Mouse (Mus musculus) ES-E14 (cell line): ENCODE results near the gene Zfp553.

ENCODE experiments used
- HCFC1 ChIP-seq: IDR thresholded peaks from 2 replicates; pipeline ENCODE4 v1.6.1; 2012; ENCODE audit warnings: low read length, inconsistent platforms, borderline replicate concordance; ENCODE audit not compliant: insufficient read depth
- MAFK ChIP-seq: IDR thresholded peaks from 2 replicates; pipeline ENCODE4 v1.6.1; 2014; ENCODE audit warnings: mild to moderate bottlenecking, low read depth, low read length, inconsistent platforms; ENCODE audit not compliant: insufficient read depth
- ZC3H11A ChIP-seq: IDR thresholded peaks from 2 replicates; pipeline ENCODE4 v1.6.1; 2012; ENCODE audit warnings: low read depth, mild to moderate bottlenecking, inconsistent platforms, low read length, borderline replicate concordance
- ZNF384 ChIP-seq: IDR thresholded peaks from 2 replicates; pipeline ENCODE4 v1.6.1; 2012; ENCODE audit warnings: low read depth, low read length, inconsistent platforms

DNA sequence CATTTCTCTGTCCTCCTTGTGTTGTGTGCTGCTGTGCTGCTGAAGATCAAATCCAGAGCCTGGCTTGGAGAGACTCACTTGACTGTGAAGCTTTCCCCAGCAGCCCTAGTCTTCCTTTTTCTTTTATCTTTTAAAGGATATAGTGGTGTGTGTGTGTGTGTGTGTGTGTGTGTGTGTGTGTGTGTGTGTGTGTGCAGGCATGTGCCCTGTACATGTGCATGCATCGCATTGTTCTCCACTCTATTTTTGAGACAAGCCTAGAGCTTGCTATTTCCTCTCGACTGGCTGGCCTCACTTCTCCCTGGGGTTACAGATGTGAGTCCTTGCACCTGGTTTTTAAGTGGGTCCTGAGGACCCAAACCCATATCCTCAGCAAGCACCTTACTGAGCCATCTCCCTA lies 49.3 kb downstream of the Zfp553 start:
- no peak for TF ChIP-seq ZC3H11A
- no peak for TF ChIP-seq ZNF384
- no peak for TF ChIP-seq MAFK
- no peak for TF ChIP-seq HCFC1
